Mouse (Mus musculus) brown adipose tissue, adult 24 weeks (tissue): Measurements from ENCODE around the gene Eif2b4. TPM values are rescaled to one million over a fixed set of nuclear protein-coding genes. Genes with fewer than 3 reads are reported as not detected.

ENCODE experiments used
- H3K27ac ChIP-seq: fragments of 200-500 bp; replicated peaks from 2 replicates; pipeline ENCODE4 v1.5.1; 2012; ENCODE audit warnings: low read depth, mild to moderate bottlenecking, low read length
- H3K4me1 ChIP-seq: fragments of 200-500 bp; 2 replicates; pipeline ENCODE4 v1.6.1; 2012; ENCODE audit warnings: low read length, mixed read lengths; ENCODE audit not compliant: control insufficient read depth, insufficient read depth, insufficient read length
- H3K4me3 ChIP-seq: fragments of 200-500 bp; 2 replicates; pipeline ENCODE4 v1.5.1; 2012; ENCODE audit warnings: low read depth, mild to moderate bottlenecking, low read length, moderate library complexity; ENCODE audit not compliant: insufficient read depth
- polyA plus RNA-seq: library from polyadenylated mRNA; stranded (reverse); fragments of >200 nt; gene quantifications from 2 replicates; pipeline ENCODE4 v1.2.4, GENCODE M21; 2012; ENCODE audit not compliant: missing spikeins, insufficient read depth, insufficient read length

Eif2b4 gene
- polyA plus RNA-seq, 1 experiment = 43.4 TPM

- H3K27ac ChIP-seq = no peak overlapping the region
- H3K4me1 ChIP-seq = peaks cover 3% of the 10 kb centered on the region; the same call in 1 of the 2 replicates
- no peak overlapping the region for H3K4me3 ChIP-seq
Observed at GRCm38 (mm10) chr5:31194486-31195485, 1.6 kb upstream of the Eif2b4 start.

DNA sequence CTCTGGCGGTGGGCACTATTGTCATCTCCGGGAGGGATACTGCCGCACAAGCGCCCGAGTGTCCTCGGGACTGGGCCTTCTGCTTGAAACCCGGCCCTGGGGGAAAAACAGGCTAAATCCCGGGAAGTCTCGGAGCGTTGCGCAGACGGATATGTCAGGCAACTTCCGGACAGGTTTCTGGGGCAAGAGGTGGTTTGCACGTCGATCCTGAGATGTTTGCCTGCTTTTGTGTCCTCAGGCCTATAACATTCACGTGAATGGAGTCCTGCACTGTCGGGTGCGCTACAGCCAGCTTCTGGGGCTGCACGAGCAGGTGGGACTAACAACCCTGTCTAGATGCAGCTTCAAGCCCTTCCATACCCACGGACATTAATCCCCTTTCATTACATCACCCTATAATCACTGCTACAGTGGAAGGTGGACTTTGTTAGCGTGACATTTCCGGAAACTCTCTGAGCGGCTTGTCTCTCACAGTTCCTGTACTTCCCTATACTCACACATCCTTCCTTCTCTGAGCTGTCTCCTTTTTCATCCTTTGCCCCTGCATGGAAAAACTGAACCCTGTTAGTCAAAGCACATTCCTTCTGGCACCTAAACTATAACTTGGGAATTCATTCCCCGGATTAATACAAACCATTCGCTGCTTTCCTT lies 526 bp upstream of the Eif2b4 start:
- peaks cover 3% of the 10 kb centered on the region; the same call in 1 of the 2 replicates for H3K4me1 ChIP-seq
- peak overlapping the region; percentile 92 for H3K4me3 ChIP-seq
- H3K27ac ChIP-seq = peak overlapping the region; percentile 85

DNA sequence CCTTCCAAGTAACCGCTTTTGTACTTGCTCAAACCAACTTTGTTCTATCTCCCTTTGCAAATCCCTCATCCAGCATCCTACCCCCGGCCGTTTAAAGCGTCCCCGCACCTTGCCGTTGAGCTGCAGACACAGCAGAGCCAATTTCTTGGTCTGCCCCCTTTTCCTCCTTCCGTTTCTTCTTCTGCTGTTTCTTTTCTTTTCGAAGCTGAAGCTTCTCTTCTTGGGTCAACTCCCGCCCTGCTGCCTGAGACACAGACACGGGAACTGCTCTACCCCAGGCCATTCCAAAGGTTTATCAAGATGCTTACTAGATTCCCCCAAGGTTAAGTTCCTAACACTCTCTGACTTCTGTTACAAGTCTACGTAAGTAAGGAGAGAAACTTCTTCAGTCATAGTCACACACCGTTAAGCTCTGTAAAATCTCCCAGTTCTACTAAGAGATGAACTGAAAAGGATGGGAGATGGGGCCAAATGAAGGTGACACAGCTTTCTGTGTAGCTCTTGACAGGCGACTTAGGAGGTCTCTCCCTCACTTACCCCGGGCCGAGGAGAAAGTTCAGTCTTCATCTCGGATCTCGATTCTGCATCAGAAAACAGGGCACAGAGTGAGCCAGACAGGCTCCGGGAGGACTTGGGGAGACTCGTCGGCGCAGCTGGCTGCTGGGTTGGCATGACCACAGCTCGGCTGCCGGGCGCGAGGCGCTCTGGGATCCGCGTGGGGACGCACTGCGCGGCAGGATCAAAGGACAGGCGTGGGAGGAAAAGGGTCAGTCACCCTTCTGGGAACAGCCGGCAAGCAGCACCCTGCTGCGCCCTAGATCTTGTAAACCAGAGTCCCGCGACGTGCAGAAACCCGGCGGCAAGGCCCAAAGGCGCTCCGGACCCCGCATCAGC lies 938 bp downstream of the Eif2b4 start:
- Histone ChIP-seq H3K4me1 (peaks cover 3% of the 10 kb centered on the region; the same call in 1 of the 2 replicates), H3K4me3 (peak overlapping the region; percentile 78), H3K27ac (peak overlapping the region; percentile 62)

GRCm38 (mm10) chr5:31190201-31190600 lies 3.0 kb downstream of the Eif2b4 start:
- Histone ChIP-seq H3K27ac (no peak overlapping the region), H3K4me1 (peaks cover 3% of the 10 kb centered on the region; the same call in 1 of the 2 replicates), H3K4me3 (no peak overlapping the region)

GRCm38 (mm10) chr5:31188223-31188840 lies 4.9 kb downstream of the Eif2b4 start:
- Histone ChIP-seq H3K4me3 (no peak overlapping the region), H3K27ac (no peak overlapping the region), H3K4me1 (peaks cover 3% of the 10 kb centered on the region; the same call in 1 of the 2 replicates)

DNA sequence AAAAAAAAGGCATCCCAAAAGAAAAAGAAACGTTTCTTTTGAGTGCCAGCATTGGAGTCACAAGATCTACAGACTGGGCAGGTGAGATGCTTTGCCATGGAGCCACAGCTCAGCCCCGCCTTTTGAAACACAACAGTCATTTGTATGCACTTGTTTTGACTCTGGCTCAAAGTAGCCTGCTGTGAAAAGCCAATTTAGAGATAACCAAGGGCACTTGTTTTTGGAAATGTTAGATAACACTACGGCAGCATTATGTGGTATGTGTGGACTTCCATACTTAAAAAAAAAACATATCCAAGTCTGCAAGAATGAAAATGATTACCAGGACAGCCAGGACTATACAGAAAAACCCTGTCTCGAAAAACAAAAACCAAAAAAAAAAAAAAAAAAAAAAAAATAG lies 9.6 kb downstream of the Eif2b4 start:
- Histone ChIP-seq H3K4me3 (no peak overlapping the region), H3K27ac (no peak overlapping the region), H3K4me1 (no peaks in the 10 kb centered on the region)

GRCm38 (mm10) chr5:31181183-31181770 lies 12.0 kb downstream of the Eif2b4 start:
- 0 out of 2 replicates have a peak overlapping the region, but pooled peaks have one; percentile 7 for H3K4me3 ChIP-seq
- no peak overlapping the region for H3K27ac ChIP-seq
- no peaks in the 10 kb centered on the region for H3K4me1 ChIP-seq

DNA sequence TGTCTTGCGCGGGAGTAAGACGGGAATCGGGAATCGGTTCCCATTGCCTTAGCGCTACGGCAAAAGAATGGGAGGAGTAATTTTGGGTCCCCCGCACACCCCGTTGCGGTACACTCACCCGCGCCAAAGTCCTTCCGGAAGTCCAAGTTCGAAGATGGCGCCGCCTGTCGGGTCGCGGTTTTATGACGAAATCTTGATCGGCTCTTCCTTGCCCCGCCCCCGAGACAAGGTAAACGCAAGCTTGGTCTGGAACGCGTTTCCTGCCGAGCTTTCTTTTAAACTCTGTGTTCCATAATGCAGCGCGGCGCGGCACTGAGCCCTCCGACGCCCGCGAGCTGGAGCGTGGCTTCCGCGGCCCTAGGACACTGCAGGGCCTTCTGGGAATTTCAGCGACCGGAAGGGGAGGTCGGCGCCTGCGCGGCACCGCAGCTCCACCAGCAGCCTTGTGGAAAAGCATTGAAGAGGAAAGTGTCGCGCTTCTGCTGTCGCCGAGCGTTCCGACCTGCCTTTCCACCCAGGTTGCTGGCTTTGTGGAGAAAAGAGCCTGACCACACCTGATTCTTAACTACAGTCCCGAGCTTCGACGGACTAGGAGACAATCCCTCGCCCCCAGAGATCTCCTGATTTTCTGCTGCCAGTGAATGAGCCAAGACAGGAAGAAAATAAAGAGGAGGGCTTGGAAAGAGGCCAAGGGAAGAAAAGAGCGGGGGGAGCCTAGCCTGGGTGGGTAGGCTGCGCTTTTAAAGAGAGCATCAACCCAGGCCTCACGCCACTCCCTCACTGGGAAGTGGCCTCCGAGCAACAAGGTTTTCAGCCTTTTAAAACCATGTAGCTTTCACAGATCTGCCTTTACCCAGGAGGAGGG lies 13.2 kb downstream of the Eif2b4 start, which contains the start of the genes Gm29609 and Gtf3c2:
Gene Gm29609 (minus strand): TSS at position 146 of the 865 bp plus-strand sequence.
Gene Gtf3c2 (minus strand): TSS at position 379 of the 865 bp plus-strand sequence.
- Histone ChIP-seq H3K4me3 (peak within 1 kb of the TSS; percentile 81), H3K4me1 (no peaks in the 10 kb centered on the region)

GRCm38 (mm10) chr5:31179301-31179765 lies 13.9 kb downstream of the Eif2b4 start:
- no peaks in the 10 kb centered on the region for H3K4me1 ChIP-seq
- peak overlapping the region; percentile 64 for H3K27ac ChIP-seq
- H3K4me3 ChIP-seq = peak overlapping the region; percentile 81

More for the DNA sequence above, 13.2 kb downstream of the Eif2b4 start, which contains the start of the genes Gm29609 and Gtf3c2:
- H3K27ac ChIP-seq = peak within 1 kb of the TSS; percentile 95

DNA sequence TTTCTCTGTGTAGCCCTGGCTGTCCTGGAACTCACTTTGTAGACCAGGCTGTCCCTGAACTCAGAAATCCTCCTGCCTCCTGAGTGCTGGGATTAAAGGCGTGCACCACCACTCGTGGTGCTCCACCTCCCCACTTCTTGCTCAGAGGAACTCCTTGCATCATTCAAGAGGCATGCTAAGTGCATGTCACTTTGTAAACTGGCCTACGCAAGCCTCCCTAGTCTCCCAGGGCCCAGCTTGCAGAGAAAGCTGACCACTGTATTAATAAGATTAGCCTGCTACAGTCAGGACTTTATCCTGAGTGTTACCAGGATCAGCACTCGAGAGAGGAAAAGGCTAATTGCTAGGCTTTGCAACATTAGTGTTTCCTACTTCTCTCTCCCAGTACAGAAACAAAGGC lies 24.6 kb downstream of the Eif2b4 start:
- Histone ChIP-seq H3K4me3 (no peak overlapping the region), H3K4me1 (no peaks in the 10 kb centered on the region), H3K27ac (no peak overlapping the region)

DNA sequence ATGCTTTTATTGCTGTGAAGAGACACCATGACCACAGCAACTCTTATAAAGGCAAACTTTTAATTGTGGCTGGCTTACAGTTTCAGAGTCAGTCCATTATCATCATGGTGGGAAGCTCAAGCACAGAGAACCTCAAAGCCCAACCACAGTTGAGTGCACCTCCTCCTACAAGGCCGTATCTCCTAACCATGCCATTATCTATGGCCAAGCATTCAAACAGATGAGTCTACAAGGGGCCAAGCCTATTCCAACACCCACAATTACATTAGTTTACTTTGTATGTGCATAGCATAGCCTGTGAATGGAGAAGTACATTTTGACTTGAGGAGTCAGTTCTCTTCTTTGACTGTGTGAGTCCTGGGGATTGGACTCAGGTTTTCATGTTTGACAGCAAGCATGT lies 28.4 kb downstream of the Eif2b4 start:
- Histone ChIP-seq H3K4me3 (no peak overlapping the region), H3K27ac (no peak overlapping the region), H3K4me1 (no peaks in the 10 kb centered on the region)

DNA sequence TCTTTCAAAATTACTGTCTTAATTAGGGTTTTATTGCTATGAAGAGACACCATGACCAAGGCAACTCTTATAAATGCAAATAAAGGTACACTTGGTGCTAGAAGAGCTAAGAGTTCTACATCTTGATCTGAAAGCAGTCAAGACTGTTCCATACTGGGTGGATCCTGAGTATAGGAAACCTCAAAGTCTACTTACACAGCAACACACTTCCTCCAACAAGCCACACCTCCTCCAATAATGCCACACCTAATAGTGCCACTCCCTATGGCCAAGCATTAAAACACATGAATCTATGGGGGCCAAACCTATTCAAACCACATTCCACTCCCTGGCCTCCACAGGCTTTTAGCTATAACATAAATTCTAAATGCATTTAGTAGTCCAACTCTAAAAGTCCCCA lies 30.8 kb downstream of the Eif2b4 start:
- no peak overlapping the region for H3K27ac ChIP-seq
- H3K4me1 ChIP-seq = no peaks in the 10 kb centered on the region
- no peak overlapping the region for H3K4me3 ChIP-seq

- peak within 1 kb of the TSS; percentile 92 for H3K4me3 ChIP-seq
- peaks cover 3% of the 10 kb centered on the region; the same call in 1 of the 2 replicates for H3K4me1 ChIP-seq
- H3K27ac ChIP-seq = peak within 1 kb of the TSS; percentile 56; the same call in 1 of the 2 replicates
Observed at GRCm38 (mm10) chr5:31154152-31154553, 39.1 kb downstream of the Eif2b4 start, which contains the start of gene Mpv17. Gene Mpv17 (minus strand): TSS chr5:31154251.
